Mouse (Mus musculus) left cerebral cortex, adult 9 months (tissue): ENCODE results near the gene Apex2.
A peak's percentile ranks its signal among the peaks of the same experiment; 100 is the strongest.

Experiments
- DNase-seq, 2 experiments: peaks; one replicate each; pipeline ENCODE4 v3.0.0; 2022; ENCODE audit warnings: low spot score in 2 of 2

The Apex2 gene

DNA sequence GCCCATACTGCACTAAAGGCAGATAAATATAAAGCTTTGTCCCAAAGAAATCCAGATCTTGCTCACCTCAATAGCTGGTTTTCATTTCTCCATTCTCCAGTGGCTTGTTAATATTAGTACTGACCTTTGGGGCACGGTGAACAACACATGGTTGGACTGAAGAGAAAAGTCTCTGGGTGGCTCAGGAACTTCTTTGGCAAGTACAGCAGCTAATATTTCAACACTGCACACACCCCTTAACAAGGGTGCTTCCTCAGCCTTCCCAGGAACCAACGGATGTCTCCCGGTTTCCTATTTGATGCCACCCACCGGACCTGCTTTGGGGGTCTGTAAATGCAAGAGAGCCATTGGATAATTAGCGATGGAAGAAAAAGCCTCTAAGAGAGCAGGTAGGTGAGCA, at the start of gene Apex2:
Gene Apex2, minus strand, starts transcription at position 173 of the 400 bp plus-strand sequence.
- DNase-seq = no peak

DNA sequence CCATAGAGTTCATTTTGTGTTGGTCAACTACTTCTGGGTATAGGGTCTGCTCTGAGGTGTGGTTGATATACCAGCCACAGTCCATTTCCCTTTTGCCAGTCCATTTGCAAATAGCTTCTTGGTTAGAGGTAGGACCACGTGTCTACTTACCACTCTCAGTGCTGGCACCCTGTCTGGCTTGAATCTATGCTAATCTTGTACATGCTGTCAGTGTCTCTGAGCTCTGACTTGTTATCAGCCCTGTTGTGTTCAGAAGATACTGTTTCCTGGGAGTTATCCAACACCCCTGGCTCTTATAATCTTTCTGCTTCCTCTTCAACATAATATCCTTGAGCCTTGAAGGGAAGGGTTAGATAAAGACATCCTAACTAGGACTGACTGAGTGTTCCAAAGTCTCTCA, 46.8 kb upstream of the Apex2 start:
- DNase-seq = no peak

GRCm38 (mm10) chrX:150598882-150599281, 9.2 kb upstream of the Apex2 start:
- DNase-seq = no peak

- DNase-seq = no peak
Observed at GRCm38 (mm10) chrX:150595016-150595760, 5.5 kb upstream of the Apex2 start.

DNA sequence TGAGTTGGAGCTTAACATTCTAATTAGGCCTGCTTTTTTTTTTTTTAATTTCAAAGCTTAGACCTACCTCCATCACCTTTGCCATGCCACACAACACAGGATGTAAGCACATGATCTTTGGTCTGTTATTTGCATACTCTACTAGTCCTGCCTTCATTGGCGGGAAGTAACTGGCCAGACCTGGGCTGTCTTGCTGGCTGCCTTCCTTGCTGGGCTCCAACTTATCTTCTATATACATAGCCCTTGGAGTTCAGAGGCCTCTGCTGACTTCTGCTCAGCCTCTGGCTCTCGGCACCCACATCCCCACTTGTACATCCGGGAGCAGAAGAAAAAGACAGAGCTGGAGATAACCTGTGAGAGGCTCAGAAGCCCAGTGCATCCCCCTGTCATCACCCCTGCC, 4.5 kb upstream of the Apex2 start:
- DNase-seq = no peak

DNA sequence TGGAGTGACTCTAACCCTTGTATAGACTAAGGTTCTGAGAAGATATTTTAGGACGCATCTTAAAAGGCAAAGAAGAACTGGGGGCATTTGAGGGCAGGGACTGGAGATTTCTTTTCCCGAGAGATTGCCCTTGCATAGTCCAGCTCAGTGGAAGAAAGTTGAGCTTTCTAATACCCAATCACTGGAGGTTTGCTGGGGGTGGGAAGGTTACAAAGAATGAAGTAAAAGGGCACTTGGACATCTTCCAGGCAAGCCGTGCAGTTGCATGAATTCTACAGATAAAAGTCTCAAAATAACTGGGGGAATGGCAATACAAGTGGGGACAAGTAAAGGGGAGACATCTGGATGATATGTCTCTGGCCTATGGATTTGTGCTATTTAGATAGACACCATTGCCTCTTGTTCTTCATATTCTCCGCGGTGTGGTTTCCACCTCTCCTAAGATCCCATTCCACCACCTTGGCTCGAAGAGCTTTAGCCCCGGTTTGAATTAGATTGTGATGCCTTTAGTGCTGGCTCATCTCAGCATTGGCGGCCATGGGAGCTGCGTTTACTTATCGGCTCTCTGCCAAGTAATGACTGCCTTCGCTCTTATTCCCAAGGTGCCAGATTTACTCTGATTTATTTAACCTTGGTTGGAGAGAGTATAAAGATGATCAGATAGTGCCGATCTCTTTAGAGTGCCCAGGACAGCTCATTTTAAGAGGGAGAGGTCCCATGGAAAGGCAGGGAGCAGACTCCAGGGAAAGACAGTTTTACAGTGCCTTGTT, 3.8 kb upstream of the Apex2 start:
- no peak for DNase-seq

GRCm38 (mm10) chrX:150588023-150588764, 1.5 kb downstream of the Apex2 start, which contains the start of gene Pfkfb1:
Pfkfb1 (plus strand) TSS chrX:150588229.
- peak; percentile 14 to 67 for DNase-seq

DNA sequence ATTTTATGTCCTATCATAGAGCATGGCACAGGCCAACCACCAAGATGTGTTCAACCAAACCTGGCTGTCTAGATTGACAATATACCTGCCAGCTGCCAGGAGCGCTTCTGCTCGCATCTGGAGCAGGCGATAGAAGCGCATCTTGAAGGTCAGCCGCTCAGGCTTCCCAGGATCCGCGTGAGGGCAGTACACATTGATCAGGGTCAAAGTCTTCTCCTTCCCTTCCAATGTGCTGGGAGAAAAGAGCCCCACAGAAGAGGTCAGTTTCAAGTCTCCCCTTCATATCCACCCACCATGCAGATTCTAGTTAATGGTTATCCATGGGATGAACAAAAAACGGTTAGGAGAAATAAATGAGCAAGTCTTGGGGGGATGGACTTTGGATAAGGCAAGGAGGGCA, 4.6 kb downstream of the Apex2 start:
- no peak for DNase-seq

GRCm38 (mm10) chrX:150581921-150582320, 7.7 kb downstream of the Apex2 start:
- no peak for DNase-seq

DNA sequence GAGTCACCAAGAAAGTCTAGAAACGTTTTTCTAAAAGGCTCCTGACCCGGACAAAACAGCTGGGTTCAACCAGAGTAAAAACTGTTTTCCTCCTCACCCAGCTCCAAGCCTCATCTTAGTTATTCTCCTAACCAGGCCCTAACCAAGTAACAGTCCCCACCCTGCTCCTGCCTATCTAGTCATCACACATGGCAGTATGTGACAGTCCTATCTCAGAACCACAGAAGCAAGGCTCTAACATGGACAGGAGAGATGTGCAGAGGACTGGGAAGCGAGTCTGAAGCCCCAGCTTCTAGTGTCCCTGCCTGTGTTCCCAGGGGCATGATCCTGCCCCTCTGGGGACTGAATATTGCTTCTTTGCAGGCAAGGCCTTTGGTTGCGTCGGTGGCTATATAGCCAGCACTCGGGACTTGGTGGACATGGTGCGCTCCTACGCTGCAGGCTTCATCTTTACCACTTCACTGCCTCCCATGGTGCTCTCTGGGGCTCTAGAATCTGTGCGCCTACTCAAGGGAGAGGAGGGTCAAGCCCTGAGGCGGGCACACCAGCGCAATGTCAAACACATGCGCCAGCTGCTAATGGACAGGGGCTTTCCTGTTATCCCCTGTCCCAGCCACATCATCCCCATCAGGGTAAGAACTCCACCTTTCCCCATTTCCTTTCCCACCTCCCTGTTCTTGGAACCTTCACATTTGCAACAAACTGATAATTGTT, 24.9 kb downstream of the Apex2 start:
- DNase-seq = no peak

- no peak for DNase-seq
Observed at GRCm38 (mm10) chrX:150554032-150554431, 35.6 kb downstream of the Apex2 start.

- DNase-seq = no peak
Observed at GRCm38 (mm10) chrX:150551986-150552385, 37.7 kb downstream of the Apex2 start.

DNA sequence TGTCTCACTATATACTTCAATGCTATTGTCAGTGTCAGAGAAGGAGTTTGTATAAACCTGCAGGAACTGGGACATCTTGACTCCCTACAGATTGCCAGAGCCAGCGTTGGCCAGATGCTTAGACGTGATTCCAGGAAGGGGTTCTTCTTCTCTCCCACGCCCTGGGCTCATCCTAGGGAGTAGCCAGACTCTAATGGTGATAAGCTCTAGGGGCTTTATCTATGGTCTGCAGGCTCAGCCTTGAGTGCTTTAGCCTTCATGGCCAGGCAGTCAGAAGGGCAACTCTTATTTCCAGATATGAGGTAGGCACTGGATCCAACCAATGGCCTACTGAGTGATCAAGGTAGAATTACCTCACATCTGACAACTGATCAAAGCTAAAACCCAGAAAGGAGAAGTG, 40.0 kb downstream of the Apex2 start:
- no peak for DNase-seq

DNA sequence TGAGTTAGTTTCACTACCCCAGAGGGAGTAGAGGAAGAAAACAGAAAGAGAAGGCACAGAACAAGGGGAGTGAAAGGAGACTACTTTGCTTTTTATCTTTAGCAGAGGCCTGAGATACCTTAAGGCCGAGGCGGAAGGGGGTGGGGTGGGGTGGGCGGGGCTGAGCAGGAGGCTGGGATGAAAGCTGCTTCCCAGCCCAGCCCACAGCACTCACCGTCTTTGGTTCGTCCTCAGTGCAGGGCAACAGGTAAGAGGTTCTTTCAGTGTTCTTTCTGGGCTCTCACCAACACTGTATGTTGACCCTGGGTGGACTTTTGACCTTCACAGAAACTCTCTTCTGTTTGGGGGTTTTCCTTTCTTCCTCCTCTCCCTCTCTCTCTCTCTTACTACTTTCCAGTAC, 42.4 kb downstream of the Apex2 start, which contains the start of gene Alas2:
Gene Alas2, plus strand, starts transcription at position 137 of the 400 bp plus-strand sequence.
- DNase-seq = no peak

GRCm38 (mm10) chrX:150541684-150542083, 48.0 kb downstream of the Apex2 start:
- no peak for DNase-seq

GRCm38 (mm10) chrX:150540111-150540510, 49.6 kb downstream of the Apex2 start:
- DNase-seq = no peak

DNA sequence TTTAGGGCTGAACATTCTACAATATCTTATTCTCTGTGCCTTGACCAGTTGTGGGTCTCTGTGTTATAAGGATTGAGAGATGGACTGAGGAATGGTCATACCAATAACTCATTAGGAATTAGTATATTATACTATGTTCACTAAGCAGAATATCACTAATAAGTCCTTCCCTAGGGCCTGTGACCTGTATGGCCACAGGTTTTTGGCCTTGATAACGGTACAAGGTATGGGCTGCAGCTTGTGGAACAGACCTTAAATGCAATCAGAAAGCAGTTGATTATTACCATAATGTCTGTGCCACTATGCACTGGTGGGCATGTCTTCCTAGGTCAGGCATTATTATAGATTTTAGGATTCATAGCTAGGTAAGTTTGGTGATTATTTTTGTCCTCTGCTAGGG, 73.2 kb downstream of the Apex2 start:
- DNase-seq = no peak

GRCm38 (mm10) chrX:150516015-150516414, 73.7 kb downstream of the Apex2 start:
- DNase-seq = no peak

DNA sequence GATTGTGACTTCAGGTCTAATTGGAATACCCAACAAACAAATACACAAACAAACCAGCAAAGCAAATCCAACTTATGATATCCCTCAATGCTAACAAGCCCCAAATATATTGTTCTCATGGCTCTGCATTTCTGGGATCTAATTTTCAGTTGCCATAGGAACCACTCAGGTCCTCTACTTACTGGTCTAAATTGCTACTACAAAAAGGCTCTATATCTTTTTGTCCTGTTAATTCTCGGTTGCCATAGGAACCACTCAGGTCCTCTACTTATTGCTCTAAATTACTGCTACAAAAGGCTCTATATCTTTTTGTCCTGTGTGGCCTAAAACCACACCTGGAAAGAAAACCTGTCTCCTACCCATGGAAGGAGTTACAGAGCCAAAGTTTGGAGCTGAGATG, 75.5 kb downstream of the Apex2 start:
- no peak for DNase-seq

GRCm38 (mm10) chrX:150511274-150511673, 78.4 kb downstream of the Apex2 start:
- no peak for DNase-seq

- peak in 1 of 2 experiments; percentile 31 for DNase-seq
Observed at GRCm38 (mm10) chrX:150510631-150511030, 79.0 kb downstream of the Apex2 start.

DNA sequence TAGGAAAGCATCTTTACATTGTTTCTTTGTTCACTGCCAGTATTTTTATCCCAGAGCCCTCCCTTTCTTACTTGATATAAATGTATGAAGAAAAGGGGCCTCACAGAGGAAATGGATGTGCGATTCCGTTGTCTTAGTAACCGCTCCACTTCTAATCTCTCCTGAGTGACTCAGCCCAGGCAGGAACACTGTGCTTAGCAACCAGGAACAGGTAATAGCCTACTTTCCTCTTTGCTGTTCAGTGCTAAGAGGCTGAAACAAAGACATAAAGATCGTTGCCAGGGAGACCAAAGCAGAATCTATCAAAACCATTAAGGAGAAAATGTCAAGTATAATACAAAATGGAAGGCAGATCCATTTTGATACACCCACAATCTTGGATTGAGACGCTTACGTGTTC, 81.0 kb downstream of the Apex2 start:
- DNase-seq = peak; percentile 26 to 55
